Mouse (Mus musculus) cerebellum, adult 2 months (tissue): ENCODE measurements around the gene Proser3.

ENCODE experiments used
- CTCF ChIP-seq: fragments of 200-500 bp; IDR thresholded peaks from 2 replicates; pipeline ENCODE4 v1.5.1; 2011; ENCODE audit warnings: low read depth, mild to moderate bottlenecking, control low read depth, low read length, moderate library complexity, borderline replicate concordance; ENCODE audit not compliant: insufficient read depth
- POLR2A ChIP-seq: fragments of 200-500 bp; IDR thresholded peaks from 2 replicates; pipeline ENCODE4 v1.6.1; 2011; ENCODE audit warnings: low read length, control low read depth, borderline replicate concordance; ENCODE audit not compliant: insufficient read depth

DNA sequence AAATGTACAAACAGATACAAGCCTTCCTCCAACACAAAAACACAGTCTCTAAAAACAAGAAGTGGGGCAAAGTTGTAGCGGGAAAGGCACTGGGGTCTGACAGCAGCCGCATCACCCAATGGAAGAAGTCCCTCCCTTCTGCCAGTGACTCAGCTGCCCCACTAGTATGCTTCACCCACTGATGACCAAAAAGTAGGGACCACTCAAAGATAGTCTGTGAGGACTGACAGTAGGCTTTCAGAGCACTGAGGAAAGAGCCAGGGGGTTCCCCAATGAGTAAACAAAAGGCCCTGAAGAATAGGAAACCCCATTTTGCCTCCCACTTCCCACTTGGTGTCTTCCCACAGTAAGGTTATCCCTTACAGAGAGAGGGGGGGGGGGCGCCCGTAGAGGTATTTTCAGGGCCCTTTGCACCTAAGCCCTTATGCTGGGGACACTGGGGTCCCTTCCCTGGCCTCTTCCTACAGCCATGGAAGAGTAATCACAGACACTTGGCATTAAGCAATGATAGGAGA lies 42.5 kb upstream of the Proser3 start:
- TF ChIP-seq POLR2A (no peak), CTCF (no peak)
